Mouse (Mus musculus): ENCODE measurements at regions not wholly inside any gene's neighbourhood (a gene's known extent, or its start where the extent isn't known, plus 50 kb on each side); places are given as distances from the start of the nearest gene placed in this dataset.

- TF ChIP-seq CTCF (IDR thresholded peaks at IDR 0.05; ENCODE audit: low read depth, low read length) (no peak), TAL1 (conservative IDR thresholded peaks at IDR 0.05; ENCODE audit: low read depth, low read length) (no peak), GATA2 (IDR thresholded peaks at IDR 0.05; ENCODE audit: borderline replicate concordance, low read depth, low read length) (no peak), GATA1 (IDR thresholded peaks at IDR 0.05; ENCODE audit: borderline replicate concordance, low read length) (no peak)
Measured at GRCm38 (mm10) chr13:110784822-110785221, 390.0 kb downstream of the Plk2 start.

Measured in G1E (cell line).